Mouse (Mus musculus) spleen, adult 2 months (tissue): ENCODE measurements around the gene Hist1h3g. TPM values are rescaled to one million over a fixed set of nuclear protein-coding genes. Genes with fewer than 3 reads are reported as not detected.
"Not testable (repeated sequence)": the region's sequence is repeated elsewhere in the genome, so short reads cannot be mapped to it uniquely, and the experiment has no call there.

Experiments used
- DNase-seq, 2 experiments: peaks; one replicate each; pipeline versions ENCODE4 v3.0.0 to v3.0.0-alpha.2; 2012 to 2021; ENCODE audit warnings: low spot score in 2 of 2, low read depth in 1 of 2
- H3K27ac ChIP-seq: fragments of 200-500 bp; 2 replicates; pipeline ENCODE4 v1.5.1; 2012; ENCODE audit warnings: low read length, inconsistent platforms; ENCODE audit not compliant: insufficient read depth
- H3K27me3 ChIP-seq: fragments of 200-500 bp; 2 replicates; pipeline ENCODE4 v1.6.1; 2012; ENCODE audit warnings: mild to moderate bottlenecking, moderate library complexity, low read length, inconsistent platforms; ENCODE audit not compliant: control insufficient read depth, insufficient read depth
- H3K36me3 ChIP-seq: fragments of 200-500 bp; 2 replicates; pipeline ENCODE4 v1.6.1; 2012; ENCODE audit warnings: mild to moderate bottlenecking, low read length, inconsistent platforms; ENCODE audit not compliant: control insufficient read depth, insufficient read depth
- H3K4me1 ChIP-seq: fragments of 200-500 bp; 2 replicates; pipeline ENCODE4 v1.6.1; 2011; ENCODE audit warnings: inconsistent platforms; ENCODE audit not compliant: control insufficient read depth, insufficient read depth, insufficient read length
- H3K4me3 ChIP-seq: fragments of 200-500 bp; 2 replicates; pipeline ENCODE4 v1.5.1; 2011; ENCODE audit warnings: mild to moderate bottlenecking, inconsistent platforms; ENCODE audit not compliant: insufficient read depth, insufficient read length; ENCODE audit errors: extremely low read depth
- CTCF ChIP-seq: fragments of 200-500 bp; IDR thresholded peaks from 2 replicates; pipeline ENCODE4 v1.5.1; 2011; ENCODE audit warnings: mild to moderate bottlenecking, inconsistent platforms; ENCODE audit not compliant: insufficient read depth, insufficient read length, insufficient replicate concordance; ENCODE audit errors: extremely low read depth
- POLR2A ChIP-seq: fragments of 200-500 bp; IDR thresholded peaks from 2 replicates; pipeline ENCODE4 v1.6.1; 2011; ENCODE audit warnings: low read depth, low read length, inconsistent platforms
- WGBS: fragments of 180-500 bp; shearing (Covaris S2); methylation state at CpG from one replicate; pipeline ENCODE4 v1.1.7; 2018; 5-methylcytosine and 5-hydroxymethylcytosine counted together
- polyA plus RNA-seq: library from polyadenylated mRNA; depleted of rRNA; stranded (reverse); fragments of >200 nt; gene quantifications from 2 replicates; pipeline ENCODE4 v1.2.3, GENCODE M21; 2012

The Hist1h3g gene
- polyA plus RNA-seq, 1 experiment, result 34.4 TPM

DNA sequence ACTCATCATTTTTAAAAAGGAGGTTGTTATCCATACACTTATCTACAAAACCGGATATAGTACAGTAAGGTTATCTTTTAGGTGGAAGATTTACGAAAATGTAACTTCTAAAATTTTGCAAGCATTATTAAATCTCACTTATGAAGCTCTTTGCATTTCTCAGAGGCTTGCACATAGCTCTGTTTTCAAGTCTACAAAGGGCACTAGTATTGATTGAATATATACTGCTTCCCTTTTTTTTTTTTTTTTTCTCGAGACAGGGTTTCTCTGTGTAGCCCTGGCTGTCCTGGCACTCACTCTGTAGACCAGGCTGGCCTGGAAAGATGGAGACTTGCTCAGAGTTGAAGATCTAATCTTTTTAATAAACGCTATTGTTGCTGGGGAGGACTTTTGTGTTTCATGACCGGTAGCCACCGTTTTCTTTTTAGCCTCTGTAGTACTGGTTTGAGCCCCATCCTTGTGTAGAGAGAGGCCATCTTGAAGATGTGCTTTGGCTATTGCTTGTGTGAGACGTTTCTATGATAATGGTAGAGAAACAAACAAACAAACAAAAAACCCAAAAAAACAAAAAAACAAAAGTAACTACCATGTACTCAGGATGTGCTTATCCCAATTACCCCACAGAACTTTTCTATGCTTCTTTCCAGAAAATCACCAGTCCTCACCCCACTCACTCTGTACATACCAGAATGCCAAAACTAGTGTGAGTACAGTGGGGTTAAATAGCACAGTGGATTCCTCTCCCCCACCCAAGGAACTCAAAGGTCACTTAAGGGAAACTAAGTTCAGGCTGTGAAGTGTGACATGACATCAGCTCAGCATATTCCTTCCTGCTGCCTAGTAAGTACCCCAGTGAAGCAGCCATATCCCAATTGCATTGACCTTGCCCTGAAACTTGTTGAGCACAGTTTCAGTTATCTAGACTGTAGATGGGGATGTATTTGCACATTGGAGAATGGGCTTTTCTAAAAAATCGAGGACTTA is 17.0 kb downstream of the Hist1h3g start:
- Histone ChIP-seq H3K27ac (peak overlapping the region; percentile 84; the same call in 1 of the 2 replicates), H3K4me3 (no peak overlapping the region), H3K36me3 (no peaks in the 10 kb centered on the region), H3K27me3 (no peaks in the 10 kb centered on the region), H3K4me1 (peaks cover 4% of the 10 kb centered on the region)
- DNase-seq, result no peak
- no peak for TF ChIP-seq POLR2A
- TF ChIP-seq CTCF, result no peak
- WGBS, result 45% methylated on average over 8 of the region's 8 CpGs

DNA sequence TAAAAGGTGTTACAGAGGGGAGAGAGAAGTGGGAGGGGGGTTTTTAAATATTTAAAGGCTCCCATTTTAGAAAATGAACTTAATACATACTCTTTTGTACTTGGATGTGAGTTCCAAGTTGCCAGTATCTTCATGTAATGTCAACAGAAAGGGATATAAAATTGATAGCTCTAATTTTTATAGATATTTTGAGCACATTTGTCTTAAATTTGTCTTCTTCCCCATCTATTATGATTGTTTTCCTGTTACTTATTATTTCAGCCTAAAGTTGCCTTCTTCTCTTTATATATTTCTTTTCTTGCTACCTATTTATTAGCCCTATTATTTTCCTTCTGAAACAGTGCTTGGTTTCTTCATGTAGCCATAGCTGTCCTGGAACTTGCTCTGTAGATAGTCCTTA is 17.7 kb downstream of the Hist1h3g start, which contains the start of gene Hist1h1d:
Hist1h1d (plus strand) TSS at position 301 of the 400 bp plus-strand sequence.
- no peak for DNase-seq
- TF ChIP-seq POLR2A, result no peak
- TF ChIP-seq CTCF, result no peak
- H3K4me3 ChIP-seq, result no peak within 1 kb of the TSS
- H3K4me1 ChIP-seq, result peaks cover 4% of the 10 kb centered on the region
- H3K27me3 ChIP-seq, result no peaks in the 10 kb centered on the region
- H3K36me3 ChIP-seq, result no peaks in the 10 kb centered on the region
- no peak within 1 kb of the TSS for H3K27ac ChIP-seq

DNA sequence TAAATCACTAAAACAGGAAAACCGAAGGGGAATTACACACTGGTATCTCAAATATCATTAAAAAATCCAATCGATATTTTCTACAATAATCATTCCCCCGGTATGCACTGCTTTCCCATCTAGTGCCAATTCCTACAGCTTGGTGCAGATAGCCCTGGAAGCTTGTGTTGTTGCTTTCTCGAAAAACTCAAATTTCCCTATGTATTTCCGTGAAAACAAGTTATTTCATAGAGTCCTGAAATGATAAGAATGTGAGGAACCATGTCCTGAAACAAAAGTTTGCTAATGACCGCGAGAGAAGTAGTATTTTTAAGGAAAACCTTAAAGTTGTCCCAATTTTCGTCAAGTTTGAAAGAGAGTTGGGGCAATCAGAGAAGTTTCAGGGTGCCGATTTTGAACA is 19.2 kb downstream of the Hist1h3g start:
- TF ChIP-seq CTCF (no peak), POLR2A (no peak)
- H3K36me3 ChIP-seq, result no peaks in the 10 kb centered on the region
- 27% methylated on average over 9 of the region's 9 CpGs for whole genome bisulfite sequencing
- peak overlapping the region; percentile 62; the same call in 1 of the 2 replicates for H3K4me3 ChIP-seq
- H3K4me1 ChIP-seq, result peaks cover 4% of the 10 kb centered on the region
- H3K27me3 ChIP-seq, result no peaks in the 10 kb centered on the region
- H3K27ac ChIP-seq, result peak overlapping the region; percentile 81; the same call in 1 of the 2 replicates
- DNase-seq, result no peak

DNA sequence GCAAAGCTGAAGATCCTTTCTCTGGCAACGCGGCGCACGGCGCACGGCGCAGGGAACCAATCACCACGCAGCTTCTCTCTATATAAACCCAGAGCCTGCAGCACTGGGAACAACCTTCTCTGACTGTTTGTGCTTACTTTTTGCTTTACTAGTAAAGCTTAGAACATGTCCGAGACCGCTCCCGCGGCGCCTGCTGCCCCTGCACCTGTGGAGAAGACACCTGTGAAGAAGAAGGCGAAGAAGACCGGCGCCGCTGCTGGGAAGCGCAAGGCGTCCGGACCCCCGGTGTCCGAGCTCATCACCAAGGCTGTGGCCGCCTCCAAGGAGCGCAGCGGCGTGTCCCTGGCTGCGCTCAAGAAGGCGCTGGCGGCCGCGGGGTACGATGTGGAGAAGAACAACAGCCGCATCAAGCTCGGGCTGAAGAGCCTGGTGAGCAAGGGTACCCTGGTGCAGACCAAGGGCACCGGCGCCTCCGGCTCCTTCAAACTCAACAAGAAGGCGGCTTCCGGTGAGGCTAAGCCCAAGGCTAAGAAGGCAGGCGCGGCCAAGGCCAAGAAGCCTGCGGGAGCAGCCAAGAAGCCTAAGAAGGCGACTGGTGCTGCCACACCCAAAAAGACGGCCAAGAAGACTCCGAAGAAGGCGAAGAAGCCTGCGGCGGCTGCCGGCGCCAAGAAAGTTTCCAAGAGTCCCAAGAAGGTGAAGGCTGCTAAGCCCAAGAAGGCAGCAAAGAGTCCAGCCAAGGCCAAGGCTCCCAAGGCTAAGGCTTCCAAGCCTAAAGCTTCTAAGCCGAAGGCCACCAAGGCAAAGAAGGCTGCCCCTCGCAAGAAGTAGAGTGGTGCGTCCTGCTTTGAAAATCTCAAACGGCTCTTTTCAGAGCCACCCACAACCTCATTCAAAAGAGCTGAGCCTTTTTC is 20.0 kb downstream of the Hist1h3g start:
- WGBS, result under 1% methylated on average over 54 of the region's 54 CpGs
- H3K4me3 ChIP-seq, result peak overlapping the region; percentile 62
- H3K27ac ChIP-seq, result peak overlapping the region; percentile 95
- peaks cover 4% of the 10 kb centered on the region for H3K4me1 ChIP-seq
- no peaks in the 10 kb centered on the region for H3K36me3 ChIP-seq
- peak; percentile 95 for TF ChIP-seq POLR2A
- TF ChIP-seq CTCF, result no peak
- H3K27me3 ChIP-seq, result no peaks in the 10 kb centered on the region
- peak in 1 of 2 experiments; percentile 75 for DNase-seq

DNA sequence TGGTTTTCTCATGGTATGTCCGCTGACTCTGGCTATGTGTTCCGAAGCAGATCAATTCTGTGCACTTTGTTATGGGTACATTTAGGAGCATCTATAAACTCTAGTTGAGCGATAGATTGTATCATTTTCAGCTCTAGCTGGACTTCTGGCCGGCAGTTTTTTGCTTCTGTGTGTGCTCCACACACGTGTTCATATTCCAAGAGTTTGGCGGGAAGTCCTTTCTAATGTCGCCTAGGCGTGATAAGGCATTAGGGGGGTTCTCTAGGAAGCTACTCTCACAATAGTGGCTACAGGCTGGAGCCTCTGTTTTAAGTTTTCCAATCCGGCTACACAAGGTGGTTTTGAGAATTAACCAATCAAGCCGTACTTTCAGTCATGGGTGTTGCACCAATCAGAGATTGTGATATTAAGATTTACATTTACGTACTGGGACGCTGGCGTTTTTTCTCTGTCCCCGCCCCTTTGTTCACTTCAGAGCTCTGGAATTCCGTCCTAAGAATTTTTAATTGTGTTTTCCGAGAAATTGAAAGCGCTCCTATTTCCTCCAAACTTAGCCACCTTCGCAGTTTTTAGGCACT is 20.7 kb downstream of the Hist1h3g start:
- under 1% methylated on average over 18 of the region's 18 CpGs for WGBS
- peak overlapping the region; percentile 95 for H3K27ac ChIP-seq
- no peaks in the 10 kb centered on the region; the same call in none of the 2 replicates for H3K4me1 ChIP-seq
- H3K36me3 ChIP-seq, result no peaks in the 10 kb centered on the region
- DNase-seq, result peak; percentile 51 to 79
- TF ChIP-seq POLR2A (peak; percentile 50), CTCF (no peak)
- H3K27me3 ChIP-seq, result no peaks in the 10 kb centered on the region
- peak overlapping the region; percentile 62 for H3K4me3 ChIP-seq

DNA sequence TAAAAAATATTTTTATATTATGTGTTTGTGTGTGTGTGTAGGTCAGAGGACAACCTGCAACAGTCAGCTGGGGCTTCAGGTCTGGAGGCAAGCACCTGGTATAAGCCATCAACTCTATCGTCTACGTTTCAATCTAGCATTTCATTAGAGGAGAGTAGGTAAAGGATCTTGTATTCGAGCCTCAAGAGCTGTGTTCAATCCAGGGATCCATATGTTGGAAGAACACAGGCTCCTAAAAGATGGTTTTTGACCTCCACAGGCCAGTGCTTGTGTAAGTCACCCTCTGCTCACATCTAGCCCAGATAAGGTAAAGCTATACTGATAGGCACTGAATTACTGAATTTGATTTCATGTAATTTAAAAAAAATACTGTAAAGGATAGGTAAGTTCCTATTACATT is 21.7 kb downstream of the Hist1h3g start:
- no peak overlapping the region for H3K4me3 ChIP-seq

DNA sequence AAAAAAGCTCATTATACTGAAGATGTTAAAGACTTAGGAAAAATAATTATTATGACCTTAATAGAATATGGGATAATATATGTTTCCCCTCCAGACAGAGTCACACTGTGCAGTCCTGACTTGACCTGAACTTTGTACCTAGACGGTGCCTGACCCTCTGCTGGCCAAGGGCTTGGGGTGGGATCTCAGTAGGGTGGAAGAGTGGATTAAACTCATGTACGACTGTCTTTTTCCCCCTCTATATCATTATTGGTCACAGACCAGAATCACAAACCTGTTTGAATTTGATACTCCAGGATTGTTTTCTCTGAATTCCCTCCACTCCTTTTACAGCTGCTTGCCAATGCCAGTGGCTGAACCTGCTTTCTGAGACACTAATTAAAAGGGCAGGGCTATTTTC is 25.5 kb downstream of the Hist1h3g start:
- H3K4me3 ChIP-seq, H3K27ac ChIP-seq, DNase-seq, H3K36me3 ChIP-seq, H3K4me1 ChIP-seq, H3K27me3 ChIP-seq: not testable (repeated sequence)
- 49% methylated on average over 2 of the region's 2 CpGs for WGBS

More for the DNA sequence above, 21.7 kb downstream of the Hist1h3g start:
- no peak for DNase-seq
- H3K36me3 ChIP-seq, result no peaks in the 10 kb centered on the region
- H3K27ac ChIP-seq, result no peak overlapping the region
- no peak for TF ChIP-seq CTCF
- H3K27me3 ChIP-seq, result no peaks in the 10 kb centered on the region
- WGBS, result 76% methylated on average over 3 of the region's 3 CpGs
- H3K4me1 ChIP-seq, result no peaks in the 10 kb centered on the region; the same call in none of the 2 replicates

DNA sequence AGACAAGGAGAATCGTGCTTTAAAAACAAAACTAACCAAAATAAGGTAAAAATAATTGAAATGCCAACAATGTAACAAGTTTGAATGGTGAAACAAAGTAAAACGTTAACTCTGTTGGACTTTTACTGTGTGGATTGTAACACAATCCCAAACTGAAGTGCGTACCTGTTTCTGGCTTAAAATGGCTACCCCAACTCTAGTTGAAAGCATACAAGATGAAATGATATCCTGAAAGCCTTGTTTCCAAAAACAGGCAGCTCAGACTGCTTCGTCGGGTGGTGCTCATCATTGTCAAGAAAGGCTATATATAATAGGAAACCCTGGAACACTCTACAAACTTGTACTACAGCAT is 26.3 kb downstream of the Hist1h3g start:
- 0% methylated on average over 2 of the region's 5 CpGs for WGBS
- H3K4me3 ChIP-seq, result peak overlapping the region; percentile 54
- DNase-seq, result not testable (repeated sequence)

More for the DNA sequence above, 26.3 kb downstream of the Hist1h3g start:
- H3K27ac ChIP-seq, result peak overlapping the region; percentile 88; the same call in 1 of the 2 replicates
- H3K27me3 ChIP-seq, H3K36me3 ChIP-seq, H3K4me1 ChIP-seq: not testable (repeated sequence)
